Mouse (Mus musculus) spleen, postnatal 14 days (tissue): ENCODE measurements around the gene Trim54.

Experiments
- DNase-seq, 2 experiments: peaks; one replicate each; pipeline ENCODE4 v3.0.0; 2021 to 2022; ENCODE audit warnings: low spot score in 2 of 2

The Trim54 gene

DNA sequence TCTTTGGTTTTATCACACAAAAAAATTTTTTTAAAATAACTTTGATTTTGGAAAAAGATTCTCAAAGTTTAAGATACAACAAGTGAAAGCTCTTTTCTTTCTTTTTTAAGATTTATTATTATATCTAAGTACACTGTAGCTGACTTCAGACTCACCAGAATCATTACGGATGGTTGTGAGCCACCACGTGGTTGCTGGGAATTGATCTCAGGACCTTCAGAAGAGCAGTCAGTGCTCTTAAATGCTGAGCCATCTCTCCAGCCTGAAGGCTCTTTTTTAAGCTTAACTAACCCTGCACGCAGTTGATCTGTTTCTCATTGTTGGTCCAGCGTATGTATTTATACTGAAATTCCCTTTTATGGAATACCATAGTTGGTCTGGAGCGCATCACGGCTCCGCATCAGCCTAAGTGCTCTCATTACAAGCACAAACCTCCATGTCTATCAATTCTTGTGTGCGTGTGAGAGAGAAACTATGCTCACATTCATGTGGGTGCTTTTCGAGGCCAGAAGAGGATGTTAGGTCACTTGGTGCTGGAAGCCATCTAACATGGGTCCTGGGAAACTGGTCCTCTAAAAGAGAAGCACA, 64.8 kb downstream of the Trim54 start:
- no peak for DNase-seq

- DNase-seq = no peak
These were observed 67.2 kb downstream of the Trim54 start for GRCm38 (mm10) chr5:31183678-31184077.
